Mouse (Mus musculus) inflammation-experienced regulatory T-cells, adult 6 months (primary cell): ENCODE results near the gene Fras1. TPM values are rescaled to one million over a fixed set of nuclear protein-coding genes. Genes with fewer than 3 reads are reported as not detected.

Source experiments
- ATAC-seq: one replicate; pipeline ENCODE4 v1.8.0; 2017
- polyA plus RNA-seq, 3 experiments: library from polyadenylated mRNA; unstranded; fragments of 100-300 nt; shearing (Covaris generic); gene quantifications; one replicate each; pipeline ENCODE4 v1.2.1; 2017

The Fras1 gene
- polyA plus RNA-seq, 3 experiments from 2014 or later: 0.07 to 0.19 TPM; not detected in 1

GRCm38 (mm10) chr5:96698972-96699371 lies 325.2 kb downstream of the Fras1 start:
- no peak for ATAC-seq

GRCm38 (mm10) chr5:96702706-96703625 lies 329.2 kb downstream of the Fras1 start:
- no peak for ATAC-seq

GRCm38 (mm10) chr5:96708515-96708914 lies 334.8 kb downstream of the Fras1 start:
- ATAC-seq: no peak

- ATAC-seq: no peak
These were observed 338.4 kb downstream of the Fras1 start for GRCm38 (mm10) chr5:96712089-96712684.

GRCm38 (mm10) chr5:96712799-96713198 lies 339.0 kb downstream of the Fras1 start:
- no peak for ATAC-seq

GRCm38 (mm10) chr5:96716273-96717034 lies 342.7 kb downstream of the Fras1 start:
- no peak for ATAC-seq

- no peak for ATAC-seq
These were observed 343.9 kb downstream of the Fras1 start for GRCm38 (mm10) chr5:96717690-96718089.

DNA sequence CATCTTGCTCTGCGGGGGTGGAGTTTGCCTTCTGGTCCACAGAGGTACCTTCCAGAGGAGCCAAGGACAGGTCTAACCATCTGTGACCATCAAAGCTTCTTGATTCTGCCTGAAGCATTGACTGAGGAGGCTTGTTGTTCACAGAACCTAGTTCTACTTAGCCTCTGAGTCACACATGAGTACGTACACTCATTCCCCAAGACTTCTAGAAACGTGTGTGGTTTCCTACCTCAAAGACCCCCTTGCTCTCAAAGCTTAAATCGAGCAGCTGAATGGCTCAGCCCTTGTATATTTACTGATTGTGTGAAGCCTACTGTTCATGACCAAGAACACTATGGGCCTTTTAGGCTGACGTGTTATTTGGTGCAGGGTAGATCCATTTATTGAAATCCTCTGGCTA lies 344.8 kb downstream of the Fras1 start:
- no peak for ATAC-seq

- ATAC-seq: no peak
These were observed 345.5 kb downstream of the Fras1 start for GRCm38 (mm10) chr5:96719221-96719620.

- no peak for ATAC-seq
These were observed 348.9 kb downstream of the Fras1 start for GRCm38 (mm10) chr5:96722690-96723089.

DNA sequence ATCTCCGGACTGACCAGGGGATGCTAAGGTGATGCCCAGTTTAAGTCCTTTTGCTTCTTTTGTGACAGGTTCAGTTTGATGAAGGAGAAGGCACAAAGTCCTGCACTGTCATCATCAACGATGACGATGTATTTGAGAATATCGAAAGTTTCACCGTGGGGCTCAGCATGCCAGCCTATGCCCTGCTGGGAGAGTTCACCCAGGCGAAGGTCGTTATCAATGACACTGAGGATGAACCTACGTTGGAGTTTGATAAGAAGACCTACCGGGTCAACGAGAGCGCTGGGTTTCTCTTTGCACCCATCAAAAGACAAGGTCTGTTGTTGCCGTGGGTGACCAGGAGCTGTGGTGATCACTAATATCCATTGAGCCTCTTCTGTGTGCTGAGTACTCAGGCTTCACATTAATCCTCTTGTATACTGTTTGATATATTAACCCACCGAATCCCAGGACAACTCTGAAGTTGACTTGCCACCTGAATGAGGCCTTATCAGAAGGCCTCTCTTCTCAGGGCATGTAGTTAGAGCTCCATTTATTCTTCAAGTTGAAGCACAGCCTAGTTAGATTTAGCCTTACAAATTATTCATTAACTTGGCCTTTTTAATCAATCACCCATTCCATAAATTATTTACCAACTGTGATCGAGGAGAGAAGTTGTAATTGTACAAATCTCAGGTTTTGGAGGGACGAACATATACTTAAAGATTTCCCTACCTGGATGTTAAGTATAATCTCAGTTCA lies 365.6 kb downstream of the Fras1 start:
- ATAC-seq: no peak

GRCm38 (mm10) chr5:96747195-96747984 lies 373.6 kb downstream of the Fras1 start:
- no peak for ATAC-seq

- ATAC-seq: no peak
These were observed 383.9 kb downstream of the Fras1 start for GRCm38 (mm10) chr5:96757615-96758014.

DNA sequence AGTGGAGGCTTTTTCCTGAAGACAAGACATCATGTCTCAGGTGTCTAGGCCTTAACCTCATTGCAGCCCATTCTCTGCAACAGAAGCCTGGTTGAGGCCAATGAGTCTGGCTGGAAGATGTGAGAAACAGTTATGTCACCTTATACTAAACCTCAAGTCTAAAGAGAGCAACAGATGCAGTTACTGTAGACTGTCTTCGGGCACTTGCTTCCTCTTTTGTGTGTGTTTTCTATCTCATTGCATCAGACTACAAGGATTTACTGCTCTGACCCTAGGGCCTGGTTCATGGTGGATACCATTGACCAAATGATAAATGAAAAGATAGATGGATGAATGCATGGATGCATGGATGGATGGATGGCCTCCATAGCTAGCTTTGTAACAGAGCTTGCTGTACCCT lies 388.3 kb downstream of the Fras1 start:
- ATAC-seq: no peak

DNA sequence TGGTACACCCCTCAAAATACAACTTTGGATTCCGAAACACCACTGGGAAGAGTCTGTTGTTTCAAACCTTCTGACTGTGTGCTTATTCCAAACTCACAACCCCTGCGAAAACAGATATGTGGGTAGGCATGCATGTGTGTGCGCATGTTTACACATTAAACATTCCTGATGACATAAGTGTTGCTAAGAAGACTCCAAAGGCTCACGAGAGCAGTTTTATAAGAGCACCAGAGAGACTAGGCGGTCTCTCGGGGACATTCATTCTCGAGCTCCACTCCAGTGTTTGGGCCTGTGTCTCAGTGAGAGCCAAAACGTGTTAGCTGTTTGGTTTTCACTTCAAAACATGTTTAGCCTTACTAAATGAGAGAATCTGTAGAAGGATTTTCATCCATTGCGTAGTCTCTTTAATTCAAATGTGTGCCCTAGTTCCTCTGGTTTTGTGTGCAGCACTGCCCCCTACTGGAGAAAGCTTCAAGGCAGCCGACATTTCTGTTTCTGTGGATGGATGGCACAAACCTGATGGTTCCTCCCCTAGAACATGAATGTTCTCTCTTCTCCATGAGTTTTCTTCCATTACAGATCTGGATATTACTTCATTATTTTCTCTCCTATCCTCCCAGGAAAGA lies 395.2 kb downstream of the Fras1 start:
- ATAC-seq: no peak

DNA sequence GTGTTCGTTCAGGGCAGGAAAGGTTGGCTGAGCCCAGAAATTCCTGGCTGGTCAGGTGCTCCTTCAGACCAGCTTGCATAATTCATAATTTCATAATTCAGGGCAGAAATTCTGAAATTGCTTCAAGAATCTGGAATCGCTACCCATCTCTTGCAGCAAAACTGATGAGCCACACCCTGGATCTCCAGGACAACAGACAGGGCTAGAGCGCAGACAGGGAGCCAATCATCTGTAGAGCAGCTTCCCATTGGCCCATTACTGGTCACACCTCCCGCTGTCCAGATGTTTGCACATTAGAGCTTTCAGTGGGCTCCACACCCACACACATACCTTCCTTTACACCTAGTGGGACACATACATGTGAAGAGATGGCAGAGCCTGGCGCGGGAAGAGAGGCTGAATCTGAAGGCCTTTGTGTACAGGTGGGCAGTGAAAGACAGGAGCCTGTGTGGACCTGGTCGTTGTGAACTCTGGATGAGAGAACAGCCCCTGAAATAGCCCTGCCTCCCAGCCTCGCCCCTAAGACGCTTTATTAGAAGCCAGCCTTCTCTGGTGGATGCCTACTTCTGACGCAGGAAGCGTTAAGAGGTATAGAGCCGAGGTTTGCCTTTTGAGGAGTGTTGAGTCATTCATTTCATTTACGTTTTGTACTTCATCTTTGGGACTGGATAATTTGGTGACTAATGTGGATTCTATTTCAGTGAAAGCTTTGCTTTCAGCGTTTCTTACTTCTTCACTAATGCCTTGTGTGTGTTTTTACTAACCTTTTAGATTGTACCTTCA lies 409.9 kb downstream of the Fras1 start:
- no peak for ATAC-seq

- no peak for ATAC-seq
These were observed 411.3 kb downstream of the Fras1 start for GRCm38 (mm10) chr5:96785096-96785495.

DNA sequence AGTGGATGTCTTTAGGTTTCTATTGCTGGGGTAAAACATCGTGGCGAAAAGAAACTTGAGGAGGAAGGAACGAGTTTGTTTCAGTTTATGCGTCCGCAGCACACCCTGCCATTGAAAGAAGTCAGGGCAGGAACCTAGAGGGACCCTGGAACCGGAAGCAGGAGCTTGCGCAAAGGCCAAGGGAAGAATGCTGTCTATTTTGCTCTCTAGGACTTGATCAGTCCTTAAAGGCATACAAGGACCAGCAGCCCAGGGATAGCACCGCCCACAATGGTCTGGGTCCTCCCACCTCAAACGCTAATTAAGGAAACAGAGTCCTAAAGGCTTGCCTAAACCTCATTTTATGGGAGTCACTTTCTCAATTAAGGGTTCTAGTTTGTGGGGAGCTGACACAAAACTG lies 418.7 kb downstream of the Fras1 start:
- ATAC-seq: no peak

DNA sequence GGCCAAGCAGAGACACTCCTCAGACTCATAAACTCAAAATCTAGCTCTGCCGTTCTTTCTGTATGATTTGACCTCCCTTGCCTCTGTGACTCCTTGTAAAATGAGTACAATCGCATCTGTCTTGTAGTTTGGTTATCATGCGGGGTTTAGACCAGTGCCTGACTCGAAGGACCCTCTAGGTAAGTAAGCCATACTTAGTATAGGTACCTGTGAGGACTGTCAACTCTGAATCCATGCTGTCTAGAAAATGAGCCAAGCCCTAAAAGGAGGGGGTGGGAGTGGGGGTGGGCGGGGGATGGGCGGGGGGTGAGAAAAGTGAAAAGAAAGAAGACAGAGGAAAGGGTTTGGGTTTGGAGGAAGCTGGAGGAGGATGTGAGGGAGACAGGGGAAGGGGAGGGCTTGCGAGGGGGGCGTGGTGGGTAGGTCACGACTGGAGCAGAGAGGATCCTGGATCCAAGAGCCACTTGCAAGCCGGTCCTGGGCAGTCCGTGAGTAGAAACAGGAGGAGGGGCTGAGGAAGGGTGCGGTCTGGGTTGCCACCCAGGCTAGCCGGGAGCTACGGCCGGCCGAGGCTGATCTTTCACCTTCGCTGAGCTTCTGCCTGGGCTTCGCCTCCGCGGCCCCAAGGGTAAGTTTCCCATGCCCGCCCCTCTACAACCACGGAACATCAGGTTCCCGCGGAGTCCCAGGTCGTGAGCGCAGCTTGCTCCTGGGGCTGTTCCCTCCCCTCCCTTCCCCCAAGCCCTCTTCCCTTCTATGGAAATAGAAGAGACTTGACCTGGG lies 419.4 kb downstream of the Fras1 start, which contains the start of gene Anxa3:
Anxa3 (plus strand) TSS at position 404 of the 783 bp plus-strand sequence.
- ATAC-seq: no peak
